Comparison of ENCODE assay signal across 19 mouse cellular contexts in the genomic region with DNA sequence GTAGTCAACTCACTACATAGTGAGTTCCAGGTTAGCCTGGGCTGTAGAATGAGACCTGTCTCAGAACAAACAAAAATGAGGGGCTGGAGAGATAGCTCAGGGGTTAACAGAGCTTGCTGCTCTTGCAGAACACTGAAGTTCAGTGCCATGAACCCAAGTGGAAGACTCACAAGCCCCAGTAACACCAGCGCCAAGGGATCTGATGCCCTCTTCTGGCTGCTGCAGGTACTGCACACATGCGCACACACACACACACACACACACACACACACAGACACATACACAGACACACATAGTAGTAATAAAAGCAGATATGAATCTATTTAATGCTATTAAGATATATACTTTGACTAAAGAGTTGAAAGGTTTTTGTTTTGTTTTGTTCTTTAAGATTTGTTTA. TPM values are rescaled to one million over a fixed set of nuclear protein-coding genes. Genes with fewer than 3 reads are reported as not detected.
A peak's percentile ranks its signal among the peaks of the same experiment; 100 is the strongest.
DNase-seq lines count a peak whose midpoint lies in the region; ATAC-seq and TF ChIP-seq lines count a peak whose summit lies in the region.
"Had no signal": no experiment of that assay in that cellular context is flagged by ENCODE, and none has a peak within 500 bp of the region (broad histone marks: within the 10 kb centered on the region; RNA-seq: fewer than 3 reads in every experiment).

No protein-coding gene starts in this region.

- peak; percentile 38 for TF ChIP-seq CTCF in kidney, postnatal 0 days (IDR thresholded peaks at IDR 0.05; ENCODE audit: low read depth)
- TF ChIP-seq CTCF in Patski (IDR thresholded peaks at IDR 0.05): peak; percentile 45
- peak; percentile 39; the same call in 1 of the 2 replicates for TF ChIP-seq CTCF in small intestine, adult 2 months (IDR thresholded peaks at IDR 0.05; ENCODE audit: extremely low read depth, insufficient read length, insufficient replicate concordance, low read depth, low read length)

- H3K27ac ChIP-seq in kidney, postnatal 0 days: no peak overlapping the region
- H3K27ac ChIP-seq in midbrain, embryonic 11.5 days (ENCODE audit: low read depth, low read length): no peak overlapping the region
- no peak overlapping the region for H3K27ac ChIP-seq in midbrain, embryonic 13.5 days
- no peak overlapping the region for H3K27ac ChIP-seq in small intestine, adult 2 months (ENCODE audit: insufficient read depth, low read depth, low read length)
- H3K27ac ChIP-seq: embryonic facial prominence, embryonic 13.5 days; forebrain, embryonic 15.5 days; limb, embryonic 13.5 days; lung, embryonic 15.5 days had no signal

- no peaks in the 10 kb centered on the region for H3K36me3 ChIP-seq in kidney, postnatal 0 days (ENCODE audit: insufficient read depth, low read length)
- no peaks in the 10 kb centered on the region for H3K36me3 ChIP-seq in midbrain, embryonic 11.5 days (ENCODE audit: control insufficient read depth, insufficient read depth, low read length)
- H3K36me3 ChIP-seq in midbrain, embryonic 13.5 days: no peaks in the 10 kb centered on the region
- peaks cover 6% of the 10 kb centered on the region for H3K36me3 ChIP-seq in small intestine, adult 2 months (ENCODE audit: control insufficient read depth, insufficient read depth, low read length)
- H3K36me3 ChIP-seq: embryonic facial prominence, embryonic 13.5 days; forebrain, embryonic 15.5 days; limb, embryonic 13.5 days; lung, embryonic 15.5 days had no signal

- H3K4me2 ChIP-seq in kidney, postnatal 0 days (ENCODE audit: low read length): no peak overlapping the region
- H3K4me2 ChIP-seq in midbrain, embryonic 11.5 days: no peak overlapping the region
- no peak overlapping the region for H3K4me2 ChIP-seq in midbrain, embryonic 13.5 days (replicated peaks)
- H3K4me2 ChIP-seq: embryonic facial prominence, embryonic 13.5 days; forebrain, embryonic 15.5 days; limb, embryonic 13.5 days; lung, embryonic 15.5 days had no signal

- no peaks in the 10 kb centered on the region for H3K9me3 ChIP-seq in kidney, postnatal 0 days (replicated peaks; ENCODE audit: low read length)
- no peaks in the 10 kb centered on the region for H3K9me3 ChIP-seq in midbrain, embryonic 11.5 days (ENCODE audit: control insufficient read depth, low read length)
- 0 out of 2 replicates have a peak, but pooled peaks cover 2% of the 10 kb centered on the region for H3K9me3 ChIP-seq in midbrain, embryonic 13.5 days
- H3K9me3 ChIP-seq: embryonic facial prominence, embryonic 13.5 days; forebrain, embryonic 15.5 days; limb, embryonic 13.5 days; lung, embryonic 15.5 days had no signal

- no peak for ATAC-seq in kidney, postnatal 0 days (replicated peaks; ENCODE audit: low FRiP score, low read depth)
- ATAC-seq in midbrain, embryonic 11.5 days (ENCODE audit: low FRiP score): no peak
- ATAC-seq in midbrain, embryonic 13.5 days: no peak
- no peak for ATAC-seq in Patski
- ATAC-seq: forebrain, embryonic 15.5 days had no signal

- peaks cover 6% of the 10 kb centered on the region; the same call in 1 of the 2 replicates for H3K4me1 ChIP-seq in kidney, postnatal 0 days (replicated peaks; ENCODE audit: insufficient read depth, low read length)
- H3K4me1 ChIP-seq in midbrain, embryonic 11.5 days (ENCODE audit: control insufficient read depth, insufficient read depth, low read length): no peaks in the 10 kb centered on the region
- no peaks in the 10 kb centered on the region for H3K4me1 ChIP-seq in midbrain, embryonic 13.5 days (replicated peaks)
- H3K4me1 ChIP-seq in small intestine, adult 2 months (ENCODE audit: control insufficient read depth, insufficient read depth, insufficient read length, low read length): peaks cover 5% of the 10 kb centered on the region; the same call in 1 of the 2 replicates
- H3K4me1 ChIP-seq: forebrain, embryonic 15.5 days had no signal

- no peak overlapping the region for H3K4me3 ChIP-seq in kidney, postnatal 0 days (replicated peaks; ENCODE audit: low read depth, low read length)
- H3K4me3 ChIP-seq in midbrain, embryonic 11.5 days (ENCODE audit: low read depth, low read length): no peak overlapping the region
- no peak overlapping the region for H3K4me3 ChIP-seq in midbrain, embryonic 13.5 days (replicated peaks)
- no peak overlapping the region for H3K4me3 ChIP-seq in small intestine, adult 2 months (ENCODE audit: low read depth, low read length)
- H3K4me3 ChIP-seq: embryonic facial prominence, embryonic 13.5 days; forebrain, embryonic 15.5 days; limb, embryonic 13.5 days; lung, embryonic 15.5 days; myocyte had no signal

- TF ChIP-seq POLR2A in small intestine, adult 2 months (IDR thresholded peaks at IDR 0.05; ENCODE audit: low read depth, low read length): no peak

- CTCF ChIA-PET in Patski (lab: Charles Lee): interaction anchor here (1.4 kb wide), 1 partner anchor 9 kb away, joined by 4 read pairs; no protein-coding TSS in a partner anchor

- in situ Hi-C loops in Patski (cut with MboI; ENCODE audit: low pct_unique_long_range_greater_than_20kb): no loop called here

- POLR2A ChIA-PET in Patski (lab: Charles Lee): no interaction called here

- no peaks in the 10 kb centered on the region for H3K27me3 ChIP-seq in kidney, postnatal 0 days (ENCODE audit: insufficient read depth, low read length)
- no peaks in the 10 kb centered on the region for H3K27me3 ChIP-seq in midbrain, embryonic 11.5 days (ENCODE audit: control insufficient read depth, insufficient read depth, low read length)
- no peaks in the 10 kb centered on the region for H3K27me3 ChIP-seq in midbrain, embryonic 13.5 days
- H3K27me3 ChIP-seq in Patski: no peaks in the 10 kb centered on the region
- no peaks in the 10 kb centered on the region for H3K27me3 ChIP-seq in small intestine, adult 2 months (ENCODE audit: control insufficient read depth, insufficient read depth, low read length)
- H3K27me3 ChIP-seq: embryonic facial prominence, embryonic 13.5 days; forebrain, embryonic 15.5 days; limb, embryonic 13.5 days; lung, embryonic 15.5 days had no signal

- 81% methylated on average over 2 of the region's 2 CpGs for WGBS in kidney, postnatal 0 days
- WGBS in midbrain, embryonic 11.5 days: 91% methylated on average over 2 of the region's 2 CpGs
- WGBS in midbrain, embryonic 13.5 days: 88% methylated on average over 2 of the region's 2 CpGs
- WGBS in small intestine, adult 2 months: 82% methylated on average over 2 of the region's 2 CpGs

- no peak for DNase-seq in kidney, postnatal 0 days (ENCODE audit: low spot score)
- DNase-seq in kidney, postnatal 36 days: no peak
- peak; percentile 10 for DNase-seq in midbrain, embryonic 11.5 days (ENCODE audit: low spot score, missing footprints)
- no peak for DNase-seq in Patski (ENCODE audit: low read depth, low spot score)
- no peak for DNase-seq in right cerebral cortex, postnatal 14 days
- DNase-seq: adrenal gland, adult 8-10 months; cerebellum, postnatal 10 days; gastrocnemius, postnatal 25 days; kidney, adult 9 months; midbrain, embryonic 14.5 days; right cerebral cortex, postnatal 25 days; thymus, postnatal 25 days had no signal

- no peak overlapping the region for H3K9ac ChIP-seq in kidney, postnatal 0 days (ENCODE audit: low read depth, low read length)
- H3K9ac ChIP-seq in midbrain, embryonic 11.5 days (ENCODE audit: low read length): no peak overlapping the region
- no peak overlapping the region for H3K9ac ChIP-seq in midbrain, embryonic 13.5 days (replicated peaks)
- H3K9ac ChIP-seq: embryonic facial prominence, embryonic 13.5 days; forebrain, embryonic 15.5 days; limb, embryonic 13.5 days; lung, embryonic 15.5 days had no signal

RNA-seq across cellular contexts. Expression of gene Axl, which starts 10.0 kb away (rescaled TPM):
- 95.7 and 110 TPM in 2 replicates for polyA plus RNA-seq in kidney, postnatal 0 days (2015; fragmentation: Nextera tagmentation; extraction: Ambion mirVana)
- polyA plus RNA-seq in midbrain, embryonic 11.5 days (2014; fragmentation: Nextera tagmentation; extraction: Ambion mirVana): 17.4 and 21.8 TPM in 2 replicates
- 17.5 and 18.9 TPM in 2 replicates for polyA plus RNA-seq in midbrain, embryonic 13.5 days (2015; fragmentation: Nextera tagmentation; extraction: Ambion mirVana)
- polyA plus RNA-seq in Patski (2021): 473 TPM
- polyA plus RNA-seq in small intestine, adult 2 months (2012; rRNA removed): 13.2 and 14.4 TPM in 2 replicates

RNA-seq across cellular contexts. Expression of gene Cyp2s1, which starts 18.2 kb away (rescaled TPM):
- polyA plus RNA-seq in kidney, postnatal 0 days (2015; fragmentation: Nextera tagmentation; extraction: Ambion mirVana): 25.4 and 26.7 TPM in 2 replicates
- 0.10 TPM in 1 of 2 replicates, not detected in the other for polyA plus RNA-seq in midbrain, embryonic 11.5 days (2014; fragmentation: Nextera tagmentation; extraction: Ambion mirVana)
- 0.84 and 1.0 TPM in 2 replicates for polyA plus RNA-seq in midbrain, embryonic 13.5 days (2015; fragmentation: Nextera tagmentation; extraction: Ambion mirVana)
- 0.42 TPM for polyA plus RNA-seq in Patski (2021)
- polyA plus RNA-seq in small intestine, adult 2 months (2012; rRNA removed): 65.6 and 74.2 TPM in 2 replicates

RNA-seq across cellular contexts. Expression of gene Hnrnpul1, which starts 44.0 kb away (rescaled TPM):
- 50.0 and 56.0 TPM in 2 replicates for polyA plus RNA-seq in kidney, postnatal 0 days (2015; fragmentation: Nextera tagmentation; extraction: Ambion mirVana)
- polyA plus RNA-seq in midbrain, embryonic 11.5 days (2014; fragmentation: Nextera tagmentation; extraction: Ambion mirVana): 69.2 and 74.2 TPM in 2 replicates
- 53.5 and 56.2 TPM in 2 replicates for polyA plus RNA-seq in midbrain, embryonic 13.5 days (2015; fragmentation: Nextera tagmentation; extraction: Ambion mirVana)
- 123 TPM for polyA plus RNA-seq in Patski (2021)
- 28.9 and 60.2 TPM in 2 replicates for polyA plus RNA-seq in small intestine, adult 2 months (2012; rRNA removed)

Comparison
In these comparisons a context has a peak if more than half of its experiments do, and no peak if none do; other contexts are left out.
1. RNA of gene Cyp2s1, which starts 18.2 kb away (polyA plus RNA-seq): 65.6 to 74.2 TPM in small intestine, adult 2 months and 25.4 to 26.7 TPM in kidney, postnatal 0 days; 0.84 to 1.0 TPM in midbrain, embryonic 13.5 days, 0.42 TPM in Patski (single experiment) and 0.10 TPM in midbrain, embryonic 11.5 days; every median in the first group is over 10 times any median in the second.
2. Peak in every context shown above with its lines, with median percentiles within 50 percentile points of each other: CTCF ChIP-seq.